Comparison of ENCODE assay signal across 19 mouse cellular contexts in genomic region chr13:60170898-60171715, GRCm38 (mm10). TPM values are rescaled to one million over a fixed set of nuclear protein-coding genes. Genes with fewer than 3 reads are reported as not detected.
DNase-seq lines count a peak whose midpoint lies in the region; ATAC-seq lines count a peak whose summit lies in the region.
"Had no signal": no experiment of that assay in that cellular context is flagged by ENCODE, and none has a peak within 500 bp of the region (broad histone marks: within the 10 kb centered on the region; RNA-seq: fewer than 3 reads in every experiment).

No protein-coding gene starts in this region.

- no peaks in the 10 kb centered on the region for H3K9me3 ChIP-seq in forebrain, embryonic 12.5 days
- H3K9me3 ChIP-seq in midbrain, embryonic 13.5 days: no peaks in the 10 kb centered on the region
- H3K9me3 ChIP-seq: heart, embryonic 10.5 days had no signal

- H3K4me3 ChIP-seq in forebrain, embryonic 12.5 days (replicated peaks): no peak overlapping the region
- no peak overlapping the region; the same call in 1 of the 2 replicates for H3K4me3 ChIP-seq in midbrain, embryonic 13.5 days (replicated peaks)
- H3K4me3 ChIP-seq: erythroblast, embryonic 14.5 days; gastrocnemius, adult 2 months; heart, embryonic 10.5 days; myocyte had no signal

- intact Hi-C loops in heart, postnatal 36 days (cut with DNase I): loop anchor here (5.0 to 10.0 kb wide), 2 partner anchors 84 to 316 kb away; no protein-coding TSS in a partner anchor
- intact Hi-C loops in left cerebral cortex, postnatal 25 days (cut with DNase I): no loop called here

- H3K27ac ChIP-seq in forebrain, embryonic 12.5 days: peak overlapping the region; percentile 80
- peak overlapping the region; percentile 36; the same call in 1 of the 2 replicates for H3K27ac ChIP-seq in midbrain, embryonic 13.5 days
- H3K27ac ChIP-seq: gastrocnemius, adult 2 months; heart, embryonic 10.5 days; macrophage had no signal

- H3K36me3 ChIP-seq in forebrain, embryonic 12.5 days (replicated peaks): no peaks in the 10 kb centered on the region
- H3K36me3 ChIP-seq in midbrain, embryonic 13.5 days: no peaks in the 10 kb centered on the region
- H3K36me3 ChIP-seq: heart, embryonic 10.5 days had no signal

- no peak overlapping the region for H3K9ac ChIP-seq in forebrain, embryonic 12.5 days
- no peak overlapping the region for H3K9ac ChIP-seq in midbrain, embryonic 13.5 days (replicated peaks)

- ATAC-seq in forebrain, embryonic 12.5 days (ENCODE audit: low FRiP score): no peak
- ATAC-seq in midbrain, embryonic 13.5 days: peak; percentile 71

- H3K4me2 ChIP-seq in forebrain, embryonic 12.5 days: peak overlapping the region; percentile 24
- peak overlapping the region; percentile 23; the same call in 1 of the 2 replicates for H3K4me2 ChIP-seq in midbrain, embryonic 13.5 days (replicated peaks)

- peaks cover 45% of the 10 kb centered on the region for H3K27me3 ChIP-seq in forebrain, embryonic 12.5 days
- peaks cover 47% of the 10 kb centered on the region for H3K27me3 ChIP-seq in midbrain, embryonic 13.5 days

- peak; percentile 79 for DNase-seq in heart, adult 11 months
- DNase-seq in heart, postnatal 36 days: no peak
- peak; percentile 38 for DNase-seq in R1 (ENCODE audit: low read depth, low spot score)
- no peak for DNase-seq in gastrocnemius, postnatal 10 days
- DNase-seq in left cerebral cortex, postnatal 25 days (ENCODE audit: low spot score in 2 of 2): no peak
- no peak for DNase-seq in frontal cortex, postnatal 36 days (ENCODE audit: low spot score in 2 of 2)
- DNase-seq: adrenal gland, postnatal 14 days; cerebellum, postnatal 36 days; gastrocnemius, adult 2 months; kidney, adult 11 months; kidney, postnatal 36 days; lung, adult 18-20 months; thymus, postnatal 14 days had no signal

- H3K4me1 ChIP-seq in forebrain, embryonic 12.5 days: peaks cover 50% of the 10 kb centered on the region
- H3K4me1 ChIP-seq in midbrain, embryonic 13.5 days (replicated peaks): peaks cover 46% of the 10 kb centered on the region

- WGBS in forebrain, embryonic 12.5 days: 32% methylated on average over 21 of the region's 21 CpGs
- 22% methylated on average over 21 of the region's 21 CpGs for WGBS in midbrain, embryonic 13.5 days

RNA-seq across cellular contexts. Expression of gene Gas1, which starts 6.1 kb away (rescaled TPM):
- 10 to 100 TPM; 30.8 to 35.8 TPM for total RNA-seq in heart, postnatal 36 days (2021)
- 140 and 153 TPM in 2 replicates for polyA plus RNA-seq in forebrain, embryonic 12.5 days (2016; fragmentation: Nextera tagmentation; extraction: Ambion mirVana)
- 17.5 and 30.6 TPM in 2 replicates for polyA plus RNA-seq in midbrain, embryonic 13.5 days (2015; fragmentation: Nextera tagmentation; extraction: Ambion mirVana)
- total RNA-seq in gastrocnemius, postnatal 10 days (2021): 10 to 100 TPM; 68.7 to 70.5 TPM
- total RNA-seq in left cerebral cortex, postnatal 25 days (2021): 10 to 100 TPM in 1 of 2 experiments, 1 to 10 TPM in 1; 9.6 to 10.4 TPM
- polyA plus RNA-seq: erythroblast, embryonic 14.5 days had no signal

Comparison
In these comparisons a context has a peak if more than half of its experiments do, and no peak if none do; other contexts are left out.
1. DNase-seq: peak in heart, adult 11 months (single experiment) and R1 (single experiment); none in heart, postnatal 36 days (0 of 2), gastrocnemius, postnatal 10 days (single experiment), left cerebral cortex, postnatal 25 days (0 of 2) and frontal cortex, postnatal 36 days (0 of 2).